Mouse (Mus musculus): ENCODE results near the gene Efs.
"Not testable (repeated sequence)": the region's sequence is repeated elsewhere in the genome, so short reads cannot be mapped to it uniquely, and the experiment has no call there.

The Efs gene

DNA sequence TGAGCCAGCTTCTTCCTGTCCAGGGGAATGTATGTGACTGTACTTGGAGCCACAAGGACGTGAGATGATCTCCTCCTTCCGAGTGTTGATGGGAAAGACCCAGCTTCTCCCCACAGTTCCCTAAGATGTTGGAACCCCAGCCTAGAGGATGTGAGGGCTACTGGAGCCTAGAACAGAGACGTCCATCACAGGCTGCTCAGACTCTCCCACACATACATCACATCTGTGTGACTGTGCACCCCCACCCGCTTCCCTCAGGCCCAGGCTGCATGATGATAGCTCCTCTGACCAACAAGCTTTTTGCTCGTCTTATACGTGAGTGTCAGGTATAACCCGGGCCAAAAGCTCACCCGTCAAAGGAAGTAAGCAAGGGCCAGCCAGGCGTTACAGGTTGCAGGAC, 22.9 kb upstream of the Efs start:
- DNase-seq (ENCODE audit: extremely low spot score, low read depth, low spot score): no peak

DNA sequence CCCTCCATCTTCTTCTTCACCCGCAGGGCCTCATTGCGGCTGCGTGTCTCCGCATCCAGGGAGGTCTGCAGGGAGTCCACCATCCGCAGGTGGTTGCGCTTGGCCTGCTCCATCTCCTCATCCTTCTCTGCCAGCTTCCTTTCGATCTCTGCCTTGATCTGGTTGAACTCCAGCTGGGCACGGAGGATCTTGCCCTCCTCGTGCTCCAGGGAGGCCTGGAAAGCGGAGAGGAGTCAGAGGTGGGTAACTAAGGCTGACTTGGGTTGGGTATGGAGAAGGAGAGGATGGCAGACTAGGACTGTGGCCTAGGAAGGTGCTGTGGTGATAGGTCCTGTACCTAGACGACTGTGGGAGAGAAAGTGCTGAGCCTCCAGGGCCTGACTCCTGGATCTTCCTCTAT, 21.1 kb upstream of the Efs start:
- not testable (repeated sequence) for DNase-seq (ENCODE audit: extremely low spot score, low read depth, low spot score)

DNA sequence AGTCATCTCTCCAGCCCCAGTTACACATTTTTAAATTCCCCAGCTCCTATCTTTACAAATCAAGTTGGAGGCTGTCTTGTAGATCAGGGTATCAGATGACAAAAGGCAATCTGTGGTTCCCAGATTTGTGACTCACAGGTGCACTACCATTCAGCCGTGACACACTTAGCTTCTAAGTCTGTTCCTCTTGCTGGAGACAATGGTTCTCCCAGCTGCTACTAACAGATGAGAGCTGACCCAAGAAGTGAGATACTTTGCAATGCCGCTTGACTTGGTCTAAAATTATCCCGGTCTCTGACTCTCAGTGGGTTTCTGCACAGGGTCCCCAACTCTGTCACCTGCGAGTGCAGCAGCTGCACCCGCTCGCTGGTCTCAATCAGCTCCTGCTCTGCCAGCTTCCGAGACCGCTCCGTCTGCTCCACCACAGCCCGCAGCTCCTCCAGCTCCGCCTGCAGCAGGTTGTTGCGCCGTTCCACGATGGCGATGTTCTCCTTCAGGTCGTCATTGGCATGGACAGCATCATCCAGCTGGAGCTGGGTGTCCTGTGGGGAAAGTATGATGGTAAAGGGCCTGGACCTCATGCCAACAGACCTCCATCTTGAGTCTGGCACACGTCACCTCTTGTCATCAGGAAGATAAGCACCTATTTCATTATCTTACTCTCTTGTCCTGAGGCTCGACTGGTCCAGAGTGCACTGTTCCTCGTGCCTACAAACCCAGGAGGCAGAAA, 20.2 kb upstream of the Efs start:
- no peak for DNase-seq (ENCODE audit: extremely low spot score, low read depth, low spot score)

DNA sequence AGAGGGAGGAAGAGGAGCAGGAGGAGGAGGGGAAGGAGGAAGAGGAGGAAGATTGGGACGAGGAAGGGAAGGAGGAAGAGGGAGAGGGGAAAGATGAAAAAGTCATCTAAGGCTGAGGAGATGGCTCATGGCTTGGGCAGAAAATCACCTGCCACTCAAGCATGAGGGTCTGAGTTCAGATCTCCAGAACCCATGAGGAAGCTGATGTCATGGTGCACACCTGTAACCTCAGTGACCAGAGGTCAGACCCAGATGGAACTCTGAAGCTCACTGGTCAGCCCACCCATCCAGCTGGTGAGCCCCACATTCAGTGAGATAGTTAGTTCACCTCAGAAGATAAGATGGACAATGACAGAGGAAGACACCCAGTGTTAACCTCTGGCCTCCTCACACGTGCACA, 19.0 kb upstream of the Efs start:
- no peak for DNase-seq (ENCODE audit: extremely low spot score, low read depth, low spot score)

DNA sequence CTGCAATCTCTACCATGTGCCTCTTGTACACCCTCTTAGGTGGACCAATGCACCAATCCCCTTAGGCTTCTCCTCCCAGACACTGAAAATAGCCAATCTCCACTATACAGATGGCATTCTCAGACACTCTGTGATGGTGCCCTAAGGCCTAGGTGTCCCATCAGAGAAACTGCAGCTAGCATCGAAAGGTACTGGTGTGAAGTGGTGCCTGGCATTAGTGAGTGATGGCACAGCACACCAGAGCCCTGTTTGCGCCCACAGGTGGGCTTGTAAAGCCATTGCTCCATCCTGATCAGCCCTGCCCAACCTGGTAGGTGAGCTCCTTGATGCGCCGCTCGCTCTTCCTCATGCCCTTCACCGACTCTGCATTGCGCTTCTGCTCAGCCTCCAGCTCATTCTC, 18.0 kb upstream of the Efs start:
- DNase-seq (ENCODE audit: extremely low spot score, low read depth, low spot score): no peak

DNA sequence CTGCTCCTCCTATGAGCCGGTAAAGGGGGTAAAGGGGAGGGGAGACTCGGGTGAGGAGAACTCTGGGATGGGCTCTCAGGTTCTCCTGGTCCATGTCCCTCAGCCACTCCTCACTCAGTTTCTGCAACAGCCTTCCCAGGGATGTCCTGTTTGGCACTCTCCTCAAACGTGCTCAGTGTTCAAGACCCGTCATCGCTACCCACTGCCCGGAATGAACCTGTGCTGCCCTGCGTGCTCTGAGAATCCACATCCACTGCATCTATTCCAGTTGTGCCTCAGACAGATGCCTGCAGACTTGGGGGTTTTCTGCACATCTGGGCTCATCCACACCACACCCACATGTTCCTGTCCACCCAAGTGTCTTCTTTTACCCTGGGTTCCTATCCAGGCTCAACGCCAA, 16.6 kb upstream of the Efs start:
- DNase-seq (ENCODE audit: extremely low spot score, low read depth, low spot score): no peak

DNA sequence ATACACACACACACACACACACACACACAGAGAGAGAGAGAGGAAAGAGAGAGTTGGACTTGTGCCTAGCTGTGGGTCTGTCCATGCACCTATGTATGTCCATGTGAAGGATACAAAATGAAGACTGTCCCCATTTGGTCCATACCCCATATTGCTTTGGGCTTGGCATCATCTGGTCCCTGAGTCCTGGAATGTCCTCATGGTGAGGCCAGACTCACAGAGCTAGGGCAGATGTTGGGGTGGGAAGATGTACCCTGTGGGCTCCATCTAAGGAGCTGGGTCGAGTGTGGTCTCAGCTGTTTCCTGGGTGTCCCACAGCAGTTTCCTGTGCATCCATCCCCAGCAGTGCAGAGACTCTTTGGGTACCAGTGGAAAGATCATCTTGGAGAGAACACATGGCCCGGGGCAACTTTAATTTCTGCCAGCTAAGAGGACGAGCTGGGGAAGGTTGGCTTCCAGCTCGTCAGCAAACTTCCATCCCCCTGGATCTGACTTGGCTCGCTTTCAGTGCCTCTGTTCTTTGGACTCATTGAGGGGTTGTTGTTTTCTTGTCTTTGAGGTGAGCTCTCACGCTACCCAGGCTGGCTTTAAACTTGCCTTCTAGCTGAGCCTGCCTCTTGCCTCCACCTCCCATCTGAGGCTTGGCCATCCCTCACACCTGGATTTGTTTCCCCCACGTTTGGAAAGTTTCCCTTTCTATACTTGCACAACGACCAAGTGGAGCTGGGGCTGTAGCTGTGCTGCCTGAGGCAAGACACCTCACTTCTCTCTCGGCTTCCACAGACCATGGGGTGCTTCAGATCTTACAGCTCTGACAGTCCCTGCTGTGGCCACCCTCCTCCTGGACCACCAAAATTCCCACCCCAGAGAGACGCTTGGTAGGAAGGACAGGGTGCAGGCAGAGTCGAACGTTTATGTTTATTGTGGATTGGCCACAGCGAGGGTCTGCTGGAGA, 15.4 kb upstream of the Efs start:
- no peak for DNase-seq (ENCODE audit: extremely low spot score, low read depth, low spot score)

DNA sequence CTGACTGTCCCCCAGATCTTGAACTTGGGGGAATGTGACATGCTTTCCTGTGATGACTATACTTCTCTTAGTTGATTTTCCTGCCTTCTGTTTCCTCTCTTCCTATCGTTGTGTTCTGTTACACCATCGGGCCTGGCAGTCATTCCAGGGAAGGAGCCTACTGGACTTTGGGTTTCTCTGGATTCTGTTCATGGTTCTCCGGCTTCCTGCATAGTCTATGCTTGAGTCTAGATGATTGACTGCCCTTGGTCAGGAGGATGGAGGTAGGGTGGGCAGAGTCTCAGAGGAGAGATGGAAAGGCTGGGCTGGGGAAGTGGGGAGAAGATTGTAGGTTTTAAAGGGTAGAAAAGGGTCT, 14.2 kb upstream of the Efs start:
- no peak for DNase-seq (ENCODE audit: extremely low spot score, low read depth, low spot score)

DNA sequence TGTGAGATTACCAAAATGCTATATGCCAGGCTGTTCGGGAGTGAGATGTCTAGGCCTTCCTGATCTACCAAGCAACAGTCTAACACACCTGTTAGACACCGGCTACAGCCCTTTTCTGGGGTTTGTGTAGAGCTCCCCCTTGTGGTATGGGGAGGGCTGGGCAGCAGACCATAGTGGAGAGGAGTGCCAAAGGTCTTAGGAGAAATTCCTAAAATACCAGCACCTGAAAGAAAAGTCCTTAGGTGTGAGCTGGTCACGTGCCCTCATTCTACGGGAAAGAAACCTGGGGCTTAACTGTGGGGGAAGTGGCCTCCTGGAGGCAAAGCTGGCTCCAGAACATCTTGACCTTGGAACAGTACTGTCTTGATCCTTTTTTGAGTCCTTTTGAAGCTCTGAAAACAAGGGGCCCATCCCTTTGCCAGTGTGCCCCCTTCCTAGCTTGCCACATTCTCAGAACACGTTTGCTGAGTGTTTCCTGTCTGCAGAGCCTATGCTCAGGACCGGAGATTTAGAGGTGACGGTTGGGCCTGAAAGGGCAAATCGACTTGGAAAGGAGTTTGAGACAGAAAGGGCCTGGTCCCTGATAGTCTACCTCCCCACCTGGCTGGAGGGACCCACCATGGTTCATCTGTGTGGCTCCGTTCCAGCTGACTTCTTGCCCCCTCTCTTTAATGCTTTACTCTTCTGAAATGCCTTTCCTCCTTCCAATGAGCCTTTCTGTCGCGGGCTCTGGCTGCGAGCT, 13.7 kb upstream of the Efs start:
- no peak for DNase-seq (ENCODE audit: extremely low spot score, low read depth, low spot score)

DNA sequence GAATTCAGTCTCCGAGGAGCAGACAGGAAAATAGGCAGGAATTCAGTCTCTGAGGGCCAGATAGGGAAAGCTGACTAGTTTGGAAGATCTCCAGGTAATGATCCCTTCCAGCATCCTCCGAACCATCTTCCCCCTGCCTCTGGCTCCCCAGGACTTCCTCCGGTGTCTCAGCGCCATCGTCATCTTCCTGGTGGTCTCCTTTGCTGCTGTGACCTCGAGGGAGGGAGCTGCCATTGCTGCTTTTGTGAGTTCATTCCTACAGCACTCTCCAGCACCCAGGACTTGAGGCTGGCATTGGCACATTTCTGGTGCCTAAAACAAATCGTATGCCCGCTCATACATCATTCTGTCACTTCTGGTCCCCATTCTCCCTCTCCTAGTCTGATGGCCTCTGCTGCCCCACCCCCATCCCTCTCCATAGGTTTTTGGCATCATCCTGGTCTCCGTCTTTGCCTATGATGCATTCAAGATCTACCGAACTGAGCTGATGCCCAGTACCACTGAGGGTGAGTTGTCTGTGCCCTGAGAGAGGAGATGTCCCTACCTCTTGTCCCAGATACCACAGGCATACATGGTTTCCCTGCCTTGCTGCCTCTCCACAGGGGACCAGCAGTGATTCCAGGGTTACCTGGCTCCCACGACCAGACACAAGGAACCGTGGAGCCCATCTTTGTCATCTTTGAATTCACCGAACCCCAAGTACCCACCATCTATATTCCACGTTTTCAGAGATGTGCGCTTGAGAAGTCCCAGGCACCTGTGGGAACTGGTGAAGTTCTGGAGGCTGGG, 12.7 kb upstream of the Efs start:
- no peak for DNase-seq (ENCODE audit: extremely low spot score, low read depth, low spot score)

DNA sequence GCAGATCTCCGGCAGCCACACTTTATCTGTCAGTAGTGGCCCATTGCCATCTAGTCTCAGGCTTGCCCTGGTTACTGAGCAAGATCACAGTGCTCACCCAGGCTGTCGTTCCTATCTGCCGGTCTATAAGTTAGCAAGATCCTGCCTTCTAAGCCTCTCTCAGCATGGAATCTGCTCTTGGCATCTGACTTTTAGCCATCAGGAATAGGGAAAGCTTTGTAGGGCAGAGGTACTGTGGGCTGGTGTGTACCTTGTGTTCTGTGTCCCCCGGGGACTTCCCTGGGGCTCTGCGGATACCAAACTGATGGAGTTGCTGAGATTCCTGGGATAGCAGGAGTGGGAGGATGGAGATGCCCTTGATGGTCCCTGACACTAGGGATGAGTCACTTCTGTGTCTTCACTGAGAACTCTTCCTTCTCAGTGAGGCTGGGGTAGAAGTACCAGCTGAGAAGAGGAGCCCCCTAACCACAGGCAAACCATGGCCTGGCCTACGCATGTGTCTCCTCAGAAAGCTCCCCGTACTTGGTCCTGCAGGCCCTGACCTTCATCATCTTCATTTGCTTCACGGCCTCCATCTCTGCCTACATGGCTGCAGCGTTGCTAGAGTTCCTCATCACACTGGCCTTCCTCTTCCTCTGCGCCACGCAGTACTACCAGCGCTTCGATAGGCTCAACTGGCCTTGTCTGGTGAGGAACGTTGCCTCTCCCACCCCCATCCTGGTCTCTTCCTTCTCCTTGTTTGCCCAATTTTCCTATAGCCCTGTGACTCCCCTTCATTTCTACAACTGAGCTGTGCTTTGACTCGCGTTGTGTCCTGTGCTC, 11.6 kb upstream of the Efs start:
- no peak for DNase-seq (ENCODE audit: extremely low spot score, low read depth, low spot score)

DNA sequence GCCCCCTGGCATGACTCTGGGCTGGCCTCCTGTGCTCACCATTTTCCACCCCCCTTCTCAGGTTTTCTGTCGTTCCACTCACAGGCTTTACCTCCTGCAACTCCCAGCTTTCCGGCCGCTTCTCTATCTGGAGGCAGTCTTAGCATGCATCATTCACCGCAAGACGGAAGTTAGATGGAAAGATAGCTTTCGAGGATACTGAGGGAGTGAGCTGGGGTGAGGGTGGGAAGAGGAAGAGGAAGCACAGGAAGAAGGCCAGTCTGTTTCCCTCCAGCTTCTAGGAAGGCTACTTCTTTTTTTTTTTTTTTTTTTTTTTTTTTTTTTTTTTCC, 10.9 kb upstream of the Efs start:
- no peak for DNase-seq (ENCODE audit: extremely low spot score, low read depth, low spot score)

DNA sequence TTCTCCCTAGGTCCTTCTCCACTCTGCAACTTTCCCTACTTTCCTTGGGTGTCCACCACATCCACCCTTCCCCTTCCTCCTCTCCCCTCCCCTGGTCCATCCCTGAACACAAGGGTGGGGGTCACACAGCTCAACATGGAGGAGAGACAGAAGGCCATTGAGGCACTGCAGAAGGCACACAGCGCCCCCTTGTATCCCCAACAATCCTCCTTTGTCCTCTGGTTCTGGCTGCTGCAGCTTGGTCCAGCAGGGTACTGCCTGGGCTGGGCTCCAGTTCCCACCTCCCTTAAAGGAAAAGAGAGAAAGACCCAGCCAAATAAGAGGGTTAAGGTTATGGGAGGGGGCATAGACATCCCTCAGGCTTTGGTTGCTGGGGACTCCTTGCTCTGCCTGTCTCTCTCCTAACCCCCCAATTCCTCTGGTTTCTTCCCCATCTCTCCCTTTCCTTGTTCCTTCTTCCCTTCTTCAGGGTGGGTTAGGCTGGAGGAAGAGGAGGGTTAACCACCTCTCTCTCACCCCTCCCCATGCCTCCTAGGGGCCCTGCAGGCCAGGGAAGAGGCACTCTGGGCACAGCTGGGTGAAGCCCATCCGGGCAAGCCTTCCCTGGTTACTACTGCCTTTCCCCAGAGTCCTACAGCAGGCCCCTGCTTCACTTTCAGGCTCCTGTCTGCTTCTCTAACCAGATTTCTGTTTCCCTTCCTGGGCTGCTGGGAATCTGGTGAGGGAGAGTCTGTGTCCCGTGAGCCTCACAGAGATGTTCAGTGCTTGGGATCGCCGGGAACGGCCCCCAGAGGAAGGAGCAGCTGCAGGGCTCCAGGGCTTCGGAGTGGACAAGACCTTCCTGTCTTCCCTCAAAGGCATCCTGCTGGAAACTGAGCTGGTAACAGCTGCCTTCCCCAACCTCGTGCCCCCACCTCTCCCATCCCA, 10.2 kb upstream of the Efs start, which contains the start of gene Cmtm5:
Cmtm5 (plus strand) TSS at position 358 of the 927 bp plus-strand sequence.
- no peak for DNase-seq (ENCODE audit: extremely low spot score, low read depth, low spot score)

DNA sequence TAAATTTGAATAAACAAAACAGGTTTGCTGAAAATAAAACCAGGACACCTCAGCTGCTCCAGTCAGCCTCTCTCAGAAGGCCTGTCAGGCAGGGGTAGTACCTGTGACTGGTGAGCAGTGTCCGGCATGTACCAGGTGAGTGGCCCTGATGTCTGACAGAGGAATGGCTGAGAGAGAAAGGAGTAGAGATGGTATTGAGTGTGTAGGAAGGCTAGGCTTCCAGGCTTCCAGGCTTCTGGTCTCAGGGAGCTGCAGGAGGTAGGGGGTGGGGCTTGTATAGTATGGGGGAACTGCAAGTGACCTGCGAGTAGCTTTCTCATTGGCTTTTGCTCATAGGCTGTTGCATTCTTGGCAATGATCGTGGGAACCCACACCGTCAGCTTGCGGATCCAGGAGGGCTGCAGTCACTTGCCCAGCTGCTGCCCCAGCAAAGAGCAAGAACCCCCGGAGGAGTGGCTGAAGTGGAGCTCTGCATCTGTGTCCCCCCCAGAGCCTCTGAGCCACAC, 6.8 kb upstream of the Efs start, which contains the start of gene Il25:
Il25 (plus strand) TSS at position 51 of the 506 bp plus-strand sequence.
- no peak for DNase-seq (ENCODE audit: extremely low spot score, low read depth, low spot score)

DNA sequence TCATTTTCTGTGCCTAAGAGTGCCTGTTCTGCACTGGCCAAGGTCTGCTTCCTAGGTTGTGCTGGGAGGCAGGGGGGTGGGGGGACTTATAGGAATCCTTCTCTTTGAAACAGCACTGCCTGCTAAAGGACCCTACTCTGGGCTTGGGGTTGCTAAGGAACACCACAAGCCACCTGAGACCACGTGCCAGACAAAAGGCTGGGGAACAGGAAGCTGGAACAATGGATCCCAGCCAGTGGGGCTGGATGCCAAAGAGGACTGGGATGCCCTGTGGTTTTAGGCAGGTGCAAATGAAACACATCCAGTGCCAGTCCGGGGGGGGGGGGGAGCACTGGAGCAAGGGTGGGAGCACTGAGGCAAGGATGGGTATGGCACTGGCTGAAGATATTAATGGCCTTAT, 4.5 kb upstream of the Efs start:
- DNase-seq (ENCODE audit: extremely low spot score, low read depth, low spot score): no peak

DNA sequence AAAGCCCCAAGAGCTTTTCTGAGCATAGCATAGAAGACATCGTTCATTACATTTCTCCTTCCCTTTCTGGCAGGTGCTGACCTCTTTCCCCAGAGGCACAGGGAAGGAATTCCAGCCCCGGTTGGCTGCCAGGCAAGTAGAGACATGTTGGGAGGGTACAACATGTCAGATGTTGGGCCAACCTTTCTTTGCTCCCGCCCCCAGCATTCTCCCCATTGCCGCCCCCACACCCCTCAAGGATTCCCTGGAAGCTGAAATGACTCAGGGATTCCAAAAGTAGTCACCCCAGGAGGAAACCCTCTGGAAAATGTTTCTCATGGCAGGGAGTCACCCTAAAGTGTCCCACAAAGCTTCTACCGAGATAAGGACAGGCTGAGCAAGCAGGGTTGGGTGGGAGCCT, 3.9 kb upstream of the Efs start:
- no peak for DNase-seq (ENCODE audit: extremely low spot score, low read depth, low spot score)

DNA sequence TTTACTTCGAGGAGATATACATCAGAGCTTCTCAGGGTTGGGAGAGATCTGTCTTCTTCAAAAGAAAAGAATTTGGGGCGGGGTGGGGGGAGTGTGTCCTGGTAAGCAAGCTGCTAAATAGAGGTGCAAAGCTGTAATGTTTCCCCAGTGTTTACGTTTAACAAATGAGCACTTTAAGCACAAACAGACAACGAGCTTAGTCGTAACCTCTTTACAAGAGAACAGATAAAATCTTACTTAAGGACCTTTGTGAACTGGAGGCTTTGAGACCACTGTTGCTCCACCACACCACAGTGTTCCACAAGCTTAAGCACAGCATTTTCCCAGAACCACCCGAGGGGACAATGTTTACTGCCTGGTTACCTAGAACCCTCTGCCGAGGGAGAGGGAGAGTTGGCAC, 1.4 kb upstream of the Efs start:
- no peak for DNase-seq (ENCODE audit: extremely low spot score, low read depth, low spot score)

DNA sequence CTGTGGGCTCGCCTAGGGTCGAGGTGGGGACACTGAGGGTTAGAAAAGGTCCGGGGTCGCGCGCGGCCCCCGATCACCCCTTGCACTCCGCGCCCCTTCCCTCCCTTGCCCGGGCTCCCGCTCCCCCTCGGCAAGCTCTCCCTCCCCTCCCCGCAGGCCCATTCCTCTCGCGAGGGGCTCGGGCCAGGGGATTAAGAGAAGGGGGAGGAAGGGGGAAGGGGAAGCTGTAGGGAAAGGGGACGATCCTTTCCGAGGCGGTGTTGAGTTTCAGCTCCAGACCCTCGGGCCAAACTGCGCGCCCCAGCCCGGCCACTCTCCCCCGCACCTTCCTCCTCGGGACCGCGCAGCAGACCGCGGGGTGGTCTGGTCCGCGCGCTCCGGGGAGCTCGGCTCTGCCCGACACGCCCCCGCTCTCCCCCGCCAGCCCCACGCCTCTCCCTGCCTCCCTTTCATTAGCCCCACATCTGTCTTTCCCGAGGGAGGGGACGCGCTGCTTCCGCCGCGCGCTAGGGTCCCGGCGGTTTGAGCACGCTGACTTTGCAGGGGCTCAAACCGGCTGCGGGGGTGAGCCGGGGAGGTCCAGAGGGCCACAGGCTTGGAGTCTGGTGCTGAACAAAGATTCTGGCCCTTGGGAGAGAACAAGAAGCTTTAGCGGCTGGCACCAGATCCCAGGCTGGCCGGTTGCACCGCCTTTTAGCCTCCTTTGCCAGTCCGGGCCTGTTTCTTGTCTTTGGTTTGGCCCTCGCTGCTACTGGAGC, 654 bp upstream of the Efs start:
- no peak for DNase-seq (ENCODE audit: extremely low spot score, low read depth, low spot score)
